Mouse (Mus musculus) ovary, postnatal 36 days (tissue): Measurements from ENCODE around the gene Nudcd2.

Experiments
- DNase-seq: peaks from one replicate; pipeline ENCODE4 v3.0.0; 2022; ENCODE audit warnings: low spot score, mixed read lengths

Gene Nudcd2

GRCm38 (mm10) chr11:40755109-40755627 is 21.7 kb downstream of the Nudcd2 start, which contains the start of gene Ccng1:
Gene Ccng1 (minus strand): TSS chr11:40755311.
- DNase-seq = peak; percentile 87

GRCm38 (mm10) chr11:40755968-40756367 is 22.5 kb downstream of the Nudcd2 start:
- no peak for DNase-seq

- DNase-seq = no peak
Measured at GRCm38 (mm10) chr11:40759896-40760295, 26.4 kb downstream of the Nudcd2 start.

GRCm38 (mm10) chr11:40763395-40763794 is 29.9 kb downstream of the Nudcd2 start:
- no peak for DNase-seq

GRCm38 (mm10) chr11:40764690-40765089 is 31.2 kb downstream of the Nudcd2 start:
- DNase-seq = no peak

- no peak for DNase-seq
Measured at GRCm38 (mm10) chr11:40775315-40776269, 42.1 kb downstream of the Nudcd2 start.

- no peak for DNase-seq
Measured at GRCm38 (mm10) chr11:40781857-40782256, 48.4 kb downstream of the Nudcd2 start.

GRCm38 (mm10) chr11:40783346-40783745 is 49.9 kb downstream of the Nudcd2 start:
- no peak for DNase-seq

GRCm38 (mm10) chr11:40784326-40784725 is 50.9 kb downstream of the Nudcd2 start:
- DNase-seq = no peak

- DNase-seq = no peak
Measured at GRCm38 (mm10) chr11:40786900-40787299, 53.4 kb downstream of the Nudcd2 start.
